Mouse (Mus musculus) bone marrow, adult 2 months (tissue): Measurements from ENCODE around the gene Mpdz. TPM values are rescaled to one million over a fixed set of nuclear protein-coding genes. Genes with fewer than 3 reads are reported as not detected.

ENCODE experiments used
- H3K27ac ChIP-seq: fragments of 200-500 bp; 2 replicates; pipeline ENCODE4 v1.5.1; 2012; ENCODE audit warnings: low read depth, mild to moderate bottlenecking, control low read depth, inconsistent platforms, low read length; ENCODE audit not compliant: control insufficient read depth, poor library complexity, insufficient read depth
- H3K4me1 ChIP-seq: fragments of 200-500 bp; 2 replicates; pipeline ENCODE4 v1.6.1; 2011; ENCODE audit warnings: low read length; ENCODE audit not compliant: control insufficient read depth, insufficient read depth
- H3K4me3 ChIP-seq: fragments of 200-500 bp; replicated peaks from 2 replicates; pipeline ENCODE3; 2011; ENCODE audit warnings: mild to moderate bottlenecking, low read depth, low read length, control low read depth; ENCODE audit not compliant: control insufficient read depth
- CTCF ChIP-seq: fragments of 200-500 bp; IDR thresholded peaks from 2 replicates; pipeline ENCODE4 v1.5.1; 2011; ENCODE audit warnings: low read length, control low read depth; ENCODE audit not compliant: control insufficient read depth, insufficient read depth
- POLR2A ChIP-seq: fragments of 200-500 bp; IDR thresholded peaks from 2 replicates; pipeline ENCODE4 v1.6.1; 2011; ENCODE audit warnings: low read depth, mild to moderate bottlenecking, control low read depth, low read length, borderline replicate concordance; ENCODE audit not compliant: control insufficient read depth
- WGBS: fragments of 180-500 bp; shearing (Covaris S2); methylation state at CpG from one replicate; pipeline ENCODE4 v1.1.7; 2018; 5-methylcytosine and 5-hydroxymethylcytosine counted together
- polyA plus RNA-seq: library from polyadenylated mRNA; stranded (reverse); fragments of >200 nt; gene quantifications from 2 replicates; pipeline ENCODE4 v1.2.4, GENCODE M21; 2011; ENCODE audit warnings: low replicate concordance; ENCODE audit not compliant: missing spikeins, insufficient read depth, insufficient read length

Gene Mpdz
- polyA plus RNA-seq, 1 experiment = 9.8 TPM

- Histone ChIP-seq H3K4me3 (no peak overlapping the region), H3K4me1 (no peaks in the 10 kb centered on the region), H3K27ac (no peak overlapping the region)
- TF ChIP-seq CTCF (no peak), POLR2A (no peak)
- 78% methylated on average over 7 of the region's 7 CpGs for WGBS
Observed at GRCm38 (mm10) chr4:81348646-81349045, 94.0 kb downstream of the Mpdz start.

GRCm38 (mm10) chr4:81345141-81345540, 97.5 kb downstream of the Mpdz start:
- WGBS = 72% methylated on average over 3 of the region's 3 CpGs
- TF ChIP-seq CTCF = no peak
- TF ChIP-seq POLR2A = no peak
- no peak overlapping the region for H3K4me3 ChIP-seq
- no peak overlapping the region for H3K27ac ChIP-seq
- H3K4me1 ChIP-seq = no peaks in the 10 kb centered on the region

GRCm38 (mm10) chr4:81333628-81333991, 109.0 kb downstream of the Mpdz start:
- Histone ChIP-seq H3K4me3 (no peak overlapping the region), H3K27ac (no peak overlapping the region), H3K4me1 (no peaks in the 10 kb centered on the region)
- TF ChIP-seq CTCF (no peak), POLR2A (no peak)
- 82% methylated on average over 2 of the region's 2 CpGs for WGBS

- no peak overlapping the region for H3K27ac ChIP-seq
- H3K4me1 ChIP-seq = no peaks in the 10 kb centered on the region
- no peak for TF ChIP-seq POLR2A
- TF ChIP-seq CTCF = no peak
- H3K4me3 ChIP-seq = no peak overlapping the region
- WGBS = 82% methylated on average over 11 of the region's 11 CpGs
Observed at GRCm38 (mm10) chr4:81332901-81333627, 109.6 kb downstream of the Mpdz start.

GRCm38 (mm10) chr4:81332439-81332841, 110.2 kb downstream of the Mpdz start:
- WGBS = 80% methylated on average over 6 of the region's 6 CpGs
- Histone ChIP-seq H3K27ac (no peak overlapping the region), H3K4me3 (no peak overlapping the region), H3K4me1 (no peaks in the 10 kb centered on the region)
- TF ChIP-seq POLR2A (no peak), CTCF (no peak)

- no peak overlapping the region for H3K4me3 ChIP-seq
- 82% methylated on average over 2 of the region's 2 CpGs for WGBS
Observed at GRCm38 (mm10) chr4:81327694-81328093, 114.9 kb downstream of the Mpdz start.

GRCm38 (mm10) chr4:81323853-81324252, 118.8 kb downstream of the Mpdz start:
- WGBS = 86% methylated on average over 4 of the region's 4 CpGs

More at GRCm38 (mm10) chr4:81327694-81328093, 114.9 kb downstream of the Mpdz start:
- H3K27ac ChIP-seq = no peak overlapping the region
- TF ChIP-seq POLR2A (no peak), CTCF (no peak)
- H3K4me1 ChIP-seq = no peaks in the 10 kb centered on the region

GRCm38 (mm10) chr4:81322232-81322631, 120.4 kb downstream of the Mpdz start:
- H3K4me1 ChIP-seq = no peaks in the 10 kb centered on the region
- H3K27ac ChIP-seq = no peak overlapping the region
- 76% methylated on average over 3 of the region's 3 CpGs for WGBS
- TF ChIP-seq POLR2A (no peak), CTCF (no peak)
- H3K4me3 ChIP-seq = no peak overlapping the region

More at GRCm38 (mm10) chr4:81323853-81324252, 118.8 kb downstream of the Mpdz start:
- Histone ChIP-seq H3K27ac (no peak overlapping the region), H3K4me3 (no peak overlapping the region), H3K4me1 (no peaks in the 10 kb centered on the region)
- TF ChIP-seq CTCF = no peak
- no peak for TF ChIP-seq POLR2A

- H3K4me1 ChIP-seq = no peaks in the 10 kb centered on the region
- 82% methylated on average over 5 of the region's 5 CpGs for WGBS
- TF ChIP-seq CTCF (no peak), POLR2A (no peak)
- H3K4me3 ChIP-seq = no peak overlapping the region
- H3K27ac ChIP-seq = no peak overlapping the region
Observed at GRCm38 (mm10) chr4:81314618-81315017, 128.0 kb downstream of the Mpdz start.

GRCm38 (mm10) chr4:81313246-81313645, 129.4 kb downstream of the Mpdz start:
- WGBS = 75% methylated on average over 4 of the region's 4 CpGs
- no peak overlapping the region for H3K4me3 ChIP-seq
- H3K4me1 ChIP-seq = no peaks in the 10 kb centered on the region

More at GRCm38 (mm10) chr4:81313246-81313645, 129.4 kb downstream of the Mpdz start:
- TF ChIP-seq CTCF (no peak), POLR2A (no peak)
- no peak overlapping the region for H3K27ac ChIP-seq
